Mouse (Mus musculus): ENCODE results near the gene Itga4. TPM values are rescaled to one million over a fixed set of nuclear protein-coding genes. Genes with fewer than 3 reads are reported as not detected.

Itga4 gene
- total RNA-seq, 1 experiment, result 1.2 TPM

DNA sequence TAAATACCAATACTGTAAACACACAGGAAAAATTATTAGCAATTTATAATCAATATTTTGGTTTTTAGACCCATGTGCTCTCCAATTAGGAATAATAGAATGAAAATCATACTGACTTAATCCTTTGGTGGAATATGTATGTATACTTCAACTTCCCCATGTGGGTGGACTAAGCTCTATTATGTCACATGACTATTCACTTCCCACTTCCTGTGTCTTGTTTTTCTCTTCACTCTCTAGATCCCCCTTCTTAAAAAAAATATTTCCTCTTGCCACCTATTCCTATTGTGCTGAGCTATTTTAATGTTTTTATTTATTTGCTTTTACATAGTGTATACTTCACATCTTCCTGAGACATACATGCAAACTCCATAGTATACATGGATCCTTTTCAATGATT, 47.2 kb downstream of the Itga4 start:
- in situ Hi-C loops (cut with MboI; ENCODE audit: low sequenced_read_pairs in 2 of 2, unreplicated experiment in 2 of 2), result loop anchor here in 1 of 2 experiments (5.0 kb wide), 1 partner anchor 195 kb away; no protein-coding TSS in a partner anchor
- DNase-seq (ENCODE audit: low read depth, low spot score), result no peak
- no peak overlapping the region for H3K9ac ChIP-seq (ENCODE audit: insufficient read depth, low read depth, low read length, poor library complexity, severe bottlenecking)
- no peaks in the 10 kb centered on the region for H3K36me3 ChIP-seq (ENCODE audit: control insufficient read depth, insufficient read depth, low read length, poor library complexity, severe bottlenecking)
- no peak overlapping the region for H3K27ac ChIP-seq (ENCODE audit: insufficient read depth, low read depth, low read length, poor library complexity, severe bottlenecking)
- TF ChIP-seq CHD2 (IDR thresholded peaks at IDR 0.05; ENCODE audit: low read depth, low read length) (no peak), ZNF384 (IDR thresholded peaks at IDR 0.05; ENCODE audit: low read depth, low read length) (no peak), HCFC1 (IDR thresholded peaks at IDR 0.05; ENCODE audit: borderline replicate concordance, insufficient read depth, low read length) (no peak), MAFK (IDR thresholded peaks at IDR 0.05; ENCODE audit: insufficient read depth, low read depth, low read length) (no peak), ZC3H11A (IDR thresholded peaks at IDR 0.05; ENCODE audit: borderline replicate concordance, low read depth, low read length) (no peak)
- no peaks in the 10 kb centered on the region for H3K4me1 ChIP-seq (ENCODE audit: control insufficient read depth in 2 of 2, insufficient read depth in 2 of 2, low read length in 2 of 2, poor library complexity in 1 of 2)
- H3K9me3 ChIP-seq (ENCODE audit: control insufficient read depth, insufficient read depth, low read depth, low read length), result no peaks in the 10 kb centered on the region
- H3K4me3 ChIP-seq (ENCODE audit: insufficient read depth in 1 of 2, low read depth in 1 of 2, low read length in 2 of 2, poor library complexity in 1 of 2, severe bottlenecking in 1 of 2), result no peak overlapping the region

DNA sequence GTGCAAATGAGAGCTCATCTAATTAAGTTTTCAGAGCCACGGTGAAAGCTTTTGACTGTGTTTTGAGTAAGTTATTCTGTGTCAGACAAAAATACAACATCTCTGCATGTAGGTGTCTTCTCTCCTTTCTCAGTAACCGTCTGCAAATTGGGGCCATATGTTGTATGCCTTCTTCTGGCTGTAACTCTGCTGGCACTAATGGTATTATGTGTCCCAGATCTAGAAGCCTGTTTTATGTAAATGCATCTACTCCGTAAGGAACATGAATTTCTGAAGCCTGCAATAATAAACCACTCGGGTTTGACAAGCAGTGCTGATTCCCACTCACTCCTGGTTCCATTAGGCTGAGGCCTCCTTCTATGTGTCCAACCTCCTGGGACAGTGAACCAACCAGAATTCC, 52.3 kb downstream of the Itga4 start:
- no peaks in the 10 kb centered on the region for H3K36me3 ChIP-seq (ENCODE audit: control insufficient read depth, insufficient read depth, low read length, poor library complexity, severe bottlenecking)
- no peak for DNase-seq (ENCODE audit: low read depth, low spot score)
- in situ Hi-C loops (cut with MboI; ENCODE audit: low sequenced_read_pairs in 2 of 2, unreplicated experiment in 2 of 2), result loop anchor here in 1 of 2 experiments (5.0 kb wide), 1 partner anchor 205 kb away; no protein-coding TSS in a partner anchor
- no peak overlapping the region for H3K4me3 ChIP-seq (ENCODE audit: insufficient read depth in 1 of 2, low read depth in 1 of 2, low read length in 2 of 2, poor library complexity in 1 of 2, severe bottlenecking in 1 of 2)
- H3K27ac ChIP-seq (ENCODE audit: insufficient read depth, low read depth, low read length, poor library complexity, severe bottlenecking), result no peak overlapping the region
- no peak for TF ChIP-seq MAFK (IDR thresholded peaks at IDR 0.05; ENCODE audit: insufficient read depth, low read depth, low read length)
- no peak for TF ChIP-seq HCFC1 (IDR thresholded peaks at IDR 0.05; ENCODE audit: borderline replicate concordance, insufficient read depth, low read length)
- TF ChIP-seq ZC3H11A (IDR thresholded peaks at IDR 0.05; ENCODE audit: borderline replicate concordance, low read depth, low read length), result no peak
- no peak for TF ChIP-seq CHD2 (IDR thresholded peaks at IDR 0.05; ENCODE audit: low read depth, low read length)
- no peak for TF ChIP-seq ZNF384 (IDR thresholded peaks at IDR 0.05; ENCODE audit: low read depth, low read length)
- no peaks in the 10 kb centered on the region for H3K9me3 ChIP-seq (ENCODE audit: control insufficient read depth, insufficient read depth, low read depth, low read length)
- no peaks in the 10 kb centered on the region for H3K4me1 ChIP-seq (ENCODE audit: control insufficient read depth in 2 of 2, insufficient read depth in 2 of 2, low read length in 2 of 2, poor library complexity in 1 of 2)
- no peak overlapping the region for H3K9ac ChIP-seq (ENCODE audit: insufficient read depth, low read depth, low read length, poor library complexity, severe bottlenecking)

DNA sequence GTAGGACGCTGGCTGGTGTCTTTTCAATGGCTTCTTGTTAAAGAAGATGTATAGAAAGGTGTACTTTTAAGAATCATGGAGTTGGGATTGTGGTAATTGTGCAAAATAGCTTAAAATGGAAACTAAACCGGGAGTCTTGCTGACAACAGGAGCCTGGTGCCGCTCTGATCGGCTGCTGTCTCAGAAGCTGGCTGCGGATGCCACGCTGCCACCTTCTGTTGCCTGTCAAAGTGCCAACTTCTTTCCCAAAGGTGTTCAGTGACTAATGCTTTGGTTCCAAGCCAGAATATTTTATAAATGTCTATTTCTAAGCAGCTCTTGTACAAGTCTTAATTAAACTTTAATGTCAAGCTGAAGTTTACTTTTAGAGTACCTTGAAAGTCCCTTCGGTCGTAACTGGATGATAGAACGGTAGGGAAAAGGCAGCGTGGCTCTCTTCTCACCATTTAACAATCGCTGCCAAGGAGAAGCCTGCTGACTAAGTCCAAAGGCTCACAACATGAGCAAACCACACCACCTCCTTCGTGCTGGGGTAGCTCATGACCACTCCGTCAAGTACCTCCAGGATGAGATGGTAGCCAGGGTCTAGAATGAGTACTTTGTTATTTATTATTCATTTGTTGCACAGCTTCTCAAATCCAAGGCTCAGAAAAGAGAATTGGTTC, 54.4 kb downstream of the Itga4 start:
- no peak overlapping the region for H3K9ac ChIP-seq (ENCODE audit: insufficient read depth, low read depth, low read length, poor library complexity, severe bottlenecking)
- H3K4me1 ChIP-seq (ENCODE audit: control insufficient read depth in 2 of 2, insufficient read depth in 2 of 2, low read length in 2 of 2, poor library complexity in 1 of 2), result no peaks in the 10 kb centered on the region
- no peak for TF ChIP-seq MAFK (IDR thresholded peaks at IDR 0.05; ENCODE audit: insufficient read depth, low read depth, low read length)
- TF ChIP-seq ZNF384 (IDR thresholded peaks at IDR 0.05; ENCODE audit: low read depth, low read length), result no peak
- no peak for TF ChIP-seq ZC3H11A (IDR thresholded peaks at IDR 0.05; ENCODE audit: borderline replicate concordance, low read depth, low read length)
- no peak for DNase-seq (ENCODE audit: low read depth, low spot score)
- H3K36me3 ChIP-seq (ENCODE audit: control insufficient read depth, insufficient read depth, low read length, poor library complexity, severe bottlenecking), result no peaks in the 10 kb centered on the region
- H3K27ac ChIP-seq (ENCODE audit: insufficient read depth, low read depth, low read length, poor library complexity, severe bottlenecking), result no peak overlapping the region
- no peaks in the 10 kb centered on the region for H3K9me3 ChIP-seq (ENCODE audit: control insufficient read depth, insufficient read depth, low read depth, low read length)
- in situ Hi-C loops (cut with MboI; ENCODE audit: low sequenced_read_pairs in 2 of 2, unreplicated experiment in 2 of 2), result loop anchor here in 1 of 2 experiments (5.0 kb wide), 1 partner anchor 207 kb away; no protein-coding TSS in a partner anchor
- no peak overlapping the region for H3K4me3 ChIP-seq (ENCODE audit: insufficient read depth in 1 of 2, low read depth in 1 of 2, low read length in 2 of 2, poor library complexity in 1 of 2, severe bottlenecking in 1 of 2)

DNA sequence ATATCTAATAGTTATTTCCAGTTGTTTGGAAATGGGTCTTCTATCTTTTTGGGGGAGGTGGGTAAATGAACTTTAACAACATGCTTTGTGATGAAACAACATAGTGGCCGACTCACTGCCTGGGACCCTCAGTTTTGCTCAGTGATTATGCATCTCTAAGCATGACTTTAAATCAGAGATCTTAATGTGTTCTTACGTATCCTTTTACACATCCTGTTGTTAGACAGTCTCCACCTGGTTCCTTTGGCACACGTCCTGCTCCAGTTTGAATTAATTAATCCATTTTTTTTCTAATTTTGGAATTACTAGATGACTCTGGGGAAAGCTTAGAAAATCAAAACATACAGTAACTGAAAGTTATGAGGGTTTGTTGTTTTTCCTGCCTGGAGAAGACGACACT, 57.3 kb downstream of the Itga4 start:
- no peak for DNase-seq (ENCODE audit: low read depth, low spot score)
- Histone ChIP-seq H3K4me1 (ENCODE audit: control insufficient read depth in 2 of 2, insufficient read depth in 2 of 2, low read length in 2 of 2, poor library complexity in 1 of 2) (no peaks in the 10 kb centered on the region), H3K4me3 (ENCODE audit: insufficient read depth in 1 of 2, low read depth in 1 of 2, low read length in 2 of 2, poor library complexity in 1 of 2, severe bottlenecking in 1 of 2) (no peak overlapping the region), H3K36me3 (ENCODE audit: control insufficient read depth, insufficient read depth, low read length, poor library complexity, severe bottlenecking) (no peaks in the 10 kb centered on the region), H3K9ac (ENCODE audit: insufficient read depth, low read depth, low read length, poor library complexity, severe bottlenecking) (no peak overlapping the region), H3K27ac (ENCODE audit: insufficient read depth, low read depth, low read length, poor library complexity, severe bottlenecking) (no peak overlapping the region), H3K9me3 (ENCODE audit: control insufficient read depth, insufficient read depth, low read depth, low read length) (no peaks in the 10 kb centered on the region)
- in situ Hi-C loops (cut with MboI; ENCODE audit: low sequenced_read_pairs in 2 of 2, unreplicated experiment in 2 of 2), result no loop called here
- TF ChIP-seq ZNF384 (IDR thresholded peaks at IDR 0.05; ENCODE audit: low read depth, low read length) (no peak), HCFC1 (IDR thresholded peaks at IDR 0.05; ENCODE audit: borderline replicate concordance, insufficient read depth, low read length) (no peak), CHD2 (IDR thresholded peaks at IDR 0.05; ENCODE audit: low read depth, low read length) (no peak), MAFK (IDR thresholded peaks at IDR 0.05; ENCODE audit: insufficient read depth, low read depth, low read length) (no peak), ZC3H11A (IDR thresholded peaks at IDR 0.05; ENCODE audit: borderline replicate concordance, low read depth, low read length) (no peak)

Measured in ES-E14 (cell line).